Mouse (Mus musculus) olfactory bulb, adult 2 months (tissue): Measurements from ENCODE around the gene Ankrd33b.

ENCODE experiments used
- CTCF ChIP-seq: fragments of 200-500 bp; IDR thresholded peaks from 2 replicates; pipeline ENCODE4 v1.5.1; 2012; ENCODE audit warnings: low read depth, mild to moderate bottlenecking, low read length, moderate library complexity; ENCODE audit not compliant: insufficient read depth
- POLR2A ChIP-seq: fragments of 200-500 bp; IDR thresholded peaks from 2 replicates; pipeline ENCODE4 v1.6.1; 2012; ENCODE audit warnings: mild to moderate bottlenecking, low read depth, low read length, moderate library complexity; ENCODE audit not compliant: insufficient read depth

DNA sequence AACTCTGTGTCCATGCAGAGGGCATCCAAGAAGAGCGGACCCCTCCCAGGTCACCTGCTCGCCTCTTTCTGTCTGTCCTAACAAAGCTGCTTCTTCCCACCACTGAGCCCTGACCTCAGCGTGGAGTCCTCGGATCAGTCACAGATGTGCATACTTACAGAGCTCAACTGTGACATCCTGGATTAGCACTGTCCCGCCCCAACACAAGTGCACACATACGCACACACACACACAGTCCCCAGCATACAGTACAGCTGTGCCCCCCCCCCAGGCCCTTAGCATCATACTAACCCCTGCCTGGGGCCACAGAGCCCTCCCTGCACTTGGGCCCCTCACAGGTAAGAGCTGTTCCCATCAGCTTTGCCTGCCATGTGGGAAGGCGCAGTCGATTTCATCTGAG lies 102.1 kb downstream of the Ankrd33b start:
- TF ChIP-seq CTCF: no peak
- no peak for TF ChIP-seq POLR2A
